Mouse (Mus musculus): Measurements from ENCODE around the gene Vmn1r200.
"Not testable (repeated sequence)": the region's sequence is repeated elsewhere in the genome, so short reads cannot be mapped to it uniquely, and the experiment has no call there.

The Vmn1r200 gene

DNA sequence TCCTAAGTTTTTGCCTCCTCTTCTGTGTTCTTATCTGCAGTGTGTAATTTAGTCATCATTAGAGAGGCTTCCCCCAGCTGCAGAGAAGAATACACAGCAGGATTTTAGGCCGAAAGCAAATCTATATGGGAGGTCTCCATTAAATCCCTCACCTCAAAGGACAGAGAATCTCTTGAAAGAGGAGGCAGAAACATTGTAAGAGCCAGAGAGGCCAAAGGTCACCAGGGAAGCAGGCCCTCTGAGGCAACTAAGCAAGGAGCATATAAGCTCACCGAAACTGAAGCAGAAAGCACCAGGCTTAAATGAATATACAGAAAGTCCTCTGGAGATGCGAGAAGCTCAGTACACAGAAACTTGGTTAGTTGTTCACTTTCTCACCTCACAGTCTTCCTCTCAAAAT, at the start of gene Vmn1r200:
Vmn1r200 (plus strand) TSS at position 301 of the 400 bp plus-strand sequence.
- peak; percentile 26 for DNase-seq (ENCODE audit: low read depth, low spot score)

- DNase-seq (ENCODE audit: low read depth, low spot score): no peak
Measured at GRCm38 (mm10) chr13:22350064-22350463, 40.1 kb upstream of the Vmn1r200 start, which contains the start of gene Vmn1r198. Gene Vmn1r198, plus strand, starts transcription at chr13:22350364.

- DNase-seq (ENCODE audit: low read depth, low spot score): no peak
Measured at GRCm38 (mm10) chr13:22350813-22351212, 39.4 kb upstream of the Vmn1r200 start.

GRCm38 (mm10) chr13:22379518-22379917, 10.7 kb upstream of the Vmn1r200 start, which contains the start of gene Vmn1r199:
Gene Vmn1r199, plus strand, starts transcription at chr13:22379818.
- DNase-seq (ENCODE audit: low read depth, low spot score): no peak

- not testable (repeated sequence) for DNase-seq (ENCODE audit: low read depth, low spot score)
Measured at GRCm38 (mm10) chr13:22381128-22381527, 9.0 kb upstream of the Vmn1r200 start.

- DNase-seq (ENCODE audit: low read depth, low spot score): no peak
Measured at GRCm38 (mm10) chr13:22383401-22383800, 6.8 kb upstream of the Vmn1r200 start.

GRCm38 (mm10) chr13:22387050-22387449, 3.1 kb upstream of the Vmn1r200 start:
- DNase-seq (ENCODE audit: low read depth, low spot score): no peak

- DNase-seq (ENCODE audit: low read depth, low spot score): no peak
Measured at GRCm38 (mm10) chr13:22402978-22403377, 12.8 kb downstream of the Vmn1r200 start.
